Mouse (Mus musculus) gastrocnemius, postnatal 4 days (tissue): ENCODE data around the gene Fxyd5. TPM values are rescaled to one million over a fixed set of nuclear protein-coding genes. Genes with fewer than 3 reads are reported as not detected.
A peak's percentile ranks its signal among the peaks of the same experiment; 100 is the strongest.

ENCODE experiments used
- DNase-seq, 2 experiments: peaks; one replicate each; pipeline ENCODE4 v3.0.0; 2021 to 2022; ENCODE audit warnings: low spot score in 2 of 2, mixed read lengths in 2 of 2
- total RNA-seq, 2 experiments: library from RNA; stranded (reverse); gene quantifications; 2 replicates each; pipeline ENCODE4 v1.2.3; 2021

Fxyd5 gene
- total RNA-seq, 2 experiments from 2014 or later = 21.2 to 23.0 TPM

GRCm38 (mm10) chr7:31041662-31042315 lies 492 bp downstream of the Fxyd5 start:
- DNase-seq = no peak

- DNase-seq = no peak
Observed at GRCm38 (mm10) chr7:31041023-31041407, 1.3 kb downstream of the Fxyd5 start.

GRCm38 (mm10) chr7:31040281-31041022 lies 1.8 kb downstream of the Fxyd5 start:
- DNase-seq = no peak

- DNase-seq = no peak
Observed at GRCm38 (mm10) chr7:31039011-31039410, 3.3 kb downstream of the Fxyd5 start.

- no peak for DNase-seq
Observed at GRCm38 (mm10) chr7:31037675-31038074, 4.6 kb downstream of the Fxyd5 start.

- DNase-seq = no peak
Observed at GRCm38 (mm10) chr7:31036917-31037316, 5.4 kb downstream of the Fxyd5 start.

GRCm38 (mm10) chr7:31035291-31035690 lies 7.0 kb downstream of the Fxyd5 start:
- no peak for DNase-seq

GRCm38 (mm10) chr7:31034789-31035188 lies 7.5 kb downstream of the Fxyd5 start:
- no peak for DNase-seq

- DNase-seq = no peak
Observed at GRCm38 (mm10) chr7:31033409-31034165, 8.7 kb downstream of the Fxyd5 start.

GRCm38 (mm10) chr7:31031731-31032130 lies 10.6 kb downstream of the Fxyd5 start:
- DNase-seq = no peak

GRCm38 (mm10) chr7:31030717-31031116 lies 11.6 kb downstream of the Fxyd5 start:
- DNase-seq = no peak

- no peak for DNase-seq
Observed at GRCm38 (mm10) chr7:31028609-31029008, 13.7 kb downstream of the Fxyd5 start.

- no peak for DNase-seq
Observed at GRCm38 (mm10) chr7:31017104-31017901, 25.0 kb downstream of the Fxyd5 start.

- DNase-seq = no peak
Observed at GRCm38 (mm10) chr7:31012971-31013370, 29.3 kb downstream of the Fxyd5 start.

- no peak for DNase-seq
Observed at GRCm38 (mm10) chr7:31008889-31009288, 33.4 kb downstream of the Fxyd5 start.

- DNase-seq = no peak
Observed at GRCm38 (mm10) chr7:31008175-31008574, 34.1 kb downstream of the Fxyd5 start.

GRCm38 (mm10) chr7:31007775-31008174 lies 34.5 kb downstream of the Fxyd5 start:
- DNase-seq = no peak

- DNase-seq = no peak
Observed at GRCm38 (mm10) chr7:31002650-31003049, 39.6 kb downstream of the Fxyd5 start.

GRCm38 (mm10) chr7:31000505-31001020 lies 41.7 kb downstream of the Fxyd5 start:
- peak in 1 of 2 experiments; percentile 33 for DNase-seq

GRCm38 (mm10) chr7:30996491-30996890 lies 45.8 kb downstream of the Fxyd5 start:
- no peak for DNase-seq

GRCm38 (mm10) chr7:30993986-30994385 lies 48.3 kb downstream of the Fxyd5 start:
- DNase-seq = no peak
